Mouse (Mus musculus): ENCODE data around the gene Rbp2. TPM values are rescaled to one million over a fixed set of nuclear protein-coding genes. Genes with fewer than 3 reads are reported as not detected.

Gene Rbp2
- polyA plus RNA-seq (2015; fragmentation: Nextera tagmentation; extraction: Ambion mirVana) = not detected in 2 replicates

GRCm38 (mm10) chr9:98485815-98486214, at the start of gene Rbp2:
Gene Rbp2, plus strand, starts transcription at chr9:98486115.
- Histone ChIP-seq H3K27ac (ENCODE audit: low read length) (no peak within 1 kb of the TSS), H3K4me1 (replicated peaks; ENCODE audit: control insufficient read depth, insufficient read depth, low read length) (no peaks in the 10 kb centered on the region), H3K4me2 (ENCODE audit: low read length) (no peak within 1 kb of the TSS), H3K27me3 (replicated peaks; ENCODE audit: control insufficient read depth, insufficient read depth, low read length) (no peaks in the 10 kb centered on the region), H3K9me3 (ENCODE audit: control insufficient read depth, low read length) (no peaks in the 10 kb centered on the region), H3K4me3 (replicated peaks; ENCODE audit: low read length) (no peak within 1 kb of the TSS), H3K9ac (replicated peaks; ENCODE audit: low read depth, low read length) (no peak within 1 kb of the TSS), H3K36me3 (ENCODE audit: control insufficient read depth, insufficient read depth) (no peaks in the 10 kb centered on the region)
- ATAC-seq = no peak
- 95% methylated on average over 3 of the region's 3 CpGs for WGBS

GRCm38 (mm10) chr9:98437819-98438218, 48.1 kb upstream of the Rbp2 start:
- no peak overlapping the region for H3K4me2 ChIP-seq (ENCODE audit: low read length)
- H3K36me3 ChIP-seq (ENCODE audit: control insufficient read depth, insufficient read depth) = no peaks in the 10 kb centered on the region
- H3K4me1 ChIP-seq (replicated peaks; ENCODE audit: control insufficient read depth, insufficient read depth, low read length) = peaks cover 7% of the 10 kb centered on the region
- no peak overlapping the region for H3K9ac ChIP-seq (replicated peaks; ENCODE audit: low read depth, low read length)
- WGBS = 86% methylated on average over 4 of the region's 4 CpGs
- no peaks in the 10 kb centered on the region for H3K9me3 ChIP-seq (ENCODE audit: control insufficient read depth, low read length)
- no peaks in the 10 kb centered on the region for H3K27me3 ChIP-seq (replicated peaks; ENCODE audit: control insufficient read depth, insufficient read depth, low read length)
- ATAC-seq = no peak
- H3K4me3 ChIP-seq (replicated peaks; ENCODE audit: low read length) = no peak overlapping the region
- no peak overlapping the region for H3K27ac ChIP-seq (ENCODE audit: low read length)

GRCm38 (mm10) chr9:98439091-98439490, 46.8 kb upstream of the Rbp2 start:
- Histone ChIP-seq H3K4me1 (replicated peaks; ENCODE audit: control insufficient read depth, insufficient read depth, low read length) (peaks cover 5% of the 10 kb centered on the region; the same call in 1 of the 2 replicates), H3K27me3 (replicated peaks; ENCODE audit: control insufficient read depth, insufficient read depth, low read length) (no peaks in the 10 kb centered on the region), H3K4me3 (replicated peaks; ENCODE audit: low read length) (no peak overlapping the region), H3K27ac (ENCODE audit: low read length) (no peak overlapping the region), H3K9me3 (ENCODE audit: control insufficient read depth, low read length) (no peaks in the 10 kb centered on the region), H3K4me2 (ENCODE audit: low read length) (no peak overlapping the region), H3K9ac (replicated peaks; ENCODE audit: low read depth, low read length) (no peak overlapping the region), H3K36me3 (ENCODE audit: control insufficient read depth, insufficient read depth) (no peaks in the 10 kb centered on the region)
- ATAC-seq = no peak
- WGBS = 77% methylated on average over 3 of the region's 3 CpGs

- Histone ChIP-seq H3K4me2 (ENCODE audit: low read length) (no peak overlapping the region), H3K4me3 (replicated peaks; ENCODE audit: low read length) (no peak overlapping the region), H3K9me3 (ENCODE audit: control insufficient read depth, low read length) (no peaks in the 10 kb centered on the region), H3K36me3 (ENCODE audit: control insufficient read depth, insufficient read depth) (no peaks in the 10 kb centered on the region), H3K4me1 (replicated peaks; ENCODE audit: control insufficient read depth, insufficient read depth, low read length) (peaks cover 5% of the 10 kb centered on the region; the same call in 1 of the 2 replicates), H3K27ac (ENCODE audit: low read length) (no peak overlapping the region), H3K27me3 (replicated peaks; ENCODE audit: control insufficient read depth, insufficient read depth, low read length) (no peaks in the 10 kb centered on the region), H3K9ac (replicated peaks; ENCODE audit: low read depth, low read length) (no peak overlapping the region)
- WGBS = 39% methylated on average over 5 of the region's 5 CpGs
- ATAC-seq = 0 out of 2 replicates have a peak, but pooled peaks have one; percentile 45
Observed at GRCm38 (mm10) chr9:98442638-98443037, 43.3 kb upstream of the Rbp2 start.

GRCm38 (mm10) chr9:98445359-98446149, 40.4 kb upstream of the Rbp2 start:
- no peaks in the 10 kb centered on the region for H3K27me3 ChIP-seq (replicated peaks; ENCODE audit: control insufficient read depth, insufficient read depth, low read length)
- no peak overlapping the region for H3K27ac ChIP-seq (ENCODE audit: low read length)
- H3K9me3 ChIP-seq (ENCODE audit: control insufficient read depth, low read length) = no peaks in the 10 kb centered on the region
- 86% methylated on average over 9 of the region's 9 CpGs for WGBS
- no peaks in the 10 kb centered on the region; the same call in 1 of the 2 replicates for H3K4me1 ChIP-seq (replicated peaks; ENCODE audit: control insufficient read depth, insufficient read depth, low read length)
- ATAC-seq = no peak
- H3K36me3 ChIP-seq (ENCODE audit: control insufficient read depth, insufficient read depth) = no peaks in the 10 kb centered on the region
- H3K4me3 ChIP-seq (replicated peaks; ENCODE audit: low read length) = no peak overlapping the region
- no peak overlapping the region for H3K4me2 ChIP-seq (ENCODE audit: low read length)
- H3K9ac ChIP-seq (replicated peaks; ENCODE audit: low read depth, low read length) = no peak overlapping the region

GRCm38 (mm10) chr9:98450976-98451375, 34.9 kb upstream of the Rbp2 start:
- Histone ChIP-seq H3K27ac (ENCODE audit: low read length) (no peak overlapping the region), H3K4me3 (replicated peaks; ENCODE audit: low read length) (no peak overlapping the region), H3K4me2 (ENCODE audit: low read length) (no peak overlapping the region), H3K36me3 (ENCODE audit: control insufficient read depth, insufficient read depth) (no peaks in the 10 kb centered on the region), H3K9me3 (ENCODE audit: control insufficient read depth, low read length) (no peaks in the 10 kb centered on the region), H3K9ac (replicated peaks; ENCODE audit: low read depth, low read length) (no peak overlapping the region), H3K27me3 (replicated peaks; ENCODE audit: control insufficient read depth, insufficient read depth, low read length) (no peaks in the 10 kb centered on the region), H3K4me1 (replicated peaks; ENCODE audit: control insufficient read depth, insufficient read depth, low read length) (no peaks in the 10 kb centered on the region)
- 41% methylated on average over 1 of the region's 1 CpGs for WGBS
- peak; percentile 77; the same call in 1 of the 2 replicates for ATAC-seq

- no peaks in the 10 kb centered on the region for H3K9me3 ChIP-seq (ENCODE audit: control insufficient read depth, low read length)
- H3K27ac ChIP-seq (ENCODE audit: low read length) = no peak overlapping the region
- no peak overlapping the region for H3K4me3 ChIP-seq (replicated peaks; ENCODE audit: low read length)
- no peaks in the 10 kb centered on the region for H3K36me3 ChIP-seq (ENCODE audit: control insufficient read depth, insufficient read depth)
- no peak for ATAC-seq
- H3K9ac ChIP-seq (replicated peaks; ENCODE audit: low read depth, low read length) = no peak overlapping the region
- 84% methylated on average over 2 of the region's 2 CpGs for WGBS
- H3K27me3 ChIP-seq (replicated peaks; ENCODE audit: control insufficient read depth, insufficient read depth, low read length) = no peaks in the 10 kb centered on the region
- H3K4me2 ChIP-seq (ENCODE audit: low read length) = no peak overlapping the region
- no peaks in the 10 kb centered on the region for H3K4me1 ChIP-seq (replicated peaks; ENCODE audit: control insufficient read depth, insufficient read depth, low read length)
Observed at GRCm38 (mm10) chr9:98466709-98467108, 19.2 kb upstream of the Rbp2 start.

- no peak for ATAC-seq
- 85% methylated on average over 2 of the region's 2 CpGs for WGBS
- H3K9ac ChIP-seq (replicated peaks; ENCODE audit: low read depth, low read length) = no peak overlapping the region
Observed at GRCm38 (mm10) chr9:98480172-98480749, 5.7 kb upstream of the Rbp2 start.

GRCm38 (mm10) chr9:98482256-98482655, 3.7 kb upstream of the Rbp2 start:
- Histone ChIP-seq H3K9me3 (ENCODE audit: control insufficient read depth, low read length) (no peaks in the 10 kb centered on the region), H3K27me3 (replicated peaks; ENCODE audit: control insufficient read depth, insufficient read depth, low read length) (no peaks in the 10 kb centered on the region), H3K4me3 (replicated peaks; ENCODE audit: low read length) (no peak overlapping the region), H3K4me1 (replicated peaks; ENCODE audit: control insufficient read depth, insufficient read depth, low read length) (no peaks in the 10 kb centered on the region), H3K9ac (replicated peaks; ENCODE audit: low read depth, low read length) (no peak overlapping the region), H3K27ac (ENCODE audit: low read length) (no peak overlapping the region), H3K36me3 (ENCODE audit: control insufficient read depth, insufficient read depth) (no peaks in the 10 kb centered on the region), H3K4me2 (ENCODE audit: low read length) (no peak overlapping the region)
- 76% methylated on average over 4 of the region's 4 CpGs for WGBS
- ATAC-seq = no peak

More at GRCm38 (mm10) chr9:98480172-98480749, 5.7 kb upstream of the Rbp2 start:
- Histone ChIP-seq H3K27me3 (replicated peaks; ENCODE audit: control insufficient read depth, insufficient read depth, low read length) (no peaks in the 10 kb centered on the region), H3K4me3 (replicated peaks; ENCODE audit: low read length) (no peak overlapping the region), H3K9me3 (ENCODE audit: control insufficient read depth, low read length) (no peaks in the 10 kb centered on the region), H3K27ac (ENCODE audit: low read length) (no peak overlapping the region), H3K4me1 (replicated peaks; ENCODE audit: control insufficient read depth, insufficient read depth, low read length) (no peaks in the 10 kb centered on the region), H3K36me3 (ENCODE audit: control insufficient read depth, insufficient read depth) (no peaks in the 10 kb centered on the region), H3K4me2 (ENCODE audit: low read length) (no peak overlapping the region)

All from forebrain, embryonic 16.5 days (tissue).